Mouse (Mus musculus): ENCODE measurements at regions not wholly inside any gene's neighbourhood (a gene's known extent, or its start where the extent isn't known, plus 50 kb on each side); places are given as distances from the start of the nearest gene placed in this dataset.

DNA sequence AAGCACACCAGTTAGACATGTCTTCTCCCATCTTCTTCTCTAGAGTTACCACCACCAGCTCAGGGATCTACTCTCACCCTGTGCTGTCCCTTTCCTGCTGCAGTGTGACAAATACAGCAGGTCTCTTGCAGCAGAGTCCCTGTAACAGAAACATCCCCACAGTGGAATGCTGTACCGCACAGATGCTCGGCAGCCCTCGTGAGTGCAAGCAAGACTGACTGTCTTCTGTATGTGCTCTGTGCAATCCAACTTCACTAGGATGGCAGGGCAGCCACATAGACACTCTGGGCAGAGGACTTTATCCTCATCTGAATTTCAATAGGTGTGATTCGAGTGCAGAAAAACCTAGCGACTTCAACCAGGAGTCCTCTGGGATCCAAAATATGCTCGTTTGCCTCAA, 84.1 kb upstream of the Cxcl12 start:
- ATAC-seq (replicated peaks; ENCODE audit: insufficient number of reproducible peaks, low FRiP score, low TSS enrichment, poor library complexity, severe bottlenecking): no peak

DNA sequence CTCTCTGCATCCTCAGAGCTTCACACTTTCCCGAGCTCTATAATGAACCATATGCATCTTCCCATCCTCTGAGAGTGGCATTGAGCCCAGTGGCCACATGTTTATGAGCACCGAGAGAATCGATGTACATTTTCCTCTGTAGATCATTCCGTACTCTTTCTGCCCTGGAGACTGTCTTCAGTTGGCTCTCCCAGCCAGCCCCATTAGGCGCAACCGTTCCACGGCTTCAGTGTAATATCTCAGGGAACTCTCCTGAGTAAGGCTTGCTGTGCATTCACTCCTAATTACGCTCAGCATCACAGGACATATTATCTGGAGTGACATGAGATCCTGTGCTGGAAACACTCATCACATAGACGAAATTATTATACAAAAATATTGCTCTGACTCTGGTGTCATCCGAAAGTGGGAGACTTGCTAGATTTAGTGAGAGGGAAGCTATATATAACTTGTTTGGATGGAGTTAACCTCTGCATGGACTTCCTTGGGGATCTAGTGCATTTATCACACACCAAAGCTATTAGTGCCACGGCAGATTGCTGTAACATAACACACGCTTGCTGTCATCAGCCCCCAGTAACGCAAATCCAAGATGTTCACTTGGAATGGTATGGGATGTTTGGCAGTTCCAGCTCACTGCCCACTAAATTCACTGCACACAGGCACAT, 83.4 kb upstream of the Cxcl12 start:
- ATAC-seq (replicated peaks; ENCODE audit: insufficient number of reproducible peaks, low FRiP score, low TSS enrichment, poor library complexity, severe bottlenecking): no peak

GRCm38 (mm10) chr6:117094742-117095141, 73.6 kb upstream of the Cxcl12 start:
- ATAC-seq (replicated peaks; ENCODE audit: insufficient number of reproducible peaks, low FRiP score, low TSS enrichment, poor library complexity, severe bottlenecking): no peak

- ATAC-seq (replicated peaks; ENCODE audit: insufficient number of reproducible peaks, low FRiP score, low TSS enrichment, poor library complexity, severe bottlenecking): no peak
Measured at GRCm38 (mm10) chr6:117099871-117100270, 68.5 kb upstream of the Cxcl12 start.

- ATAC-seq (replicated peaks; ENCODE audit: insufficient number of reproducible peaks, low FRiP score, low TSS enrichment, poor library complexity, severe bottlenecking): no peak
Measured at GRCm38 (mm10) chr6:117102693-117103092, 65.6 kb upstream of the Cxcl12 start.

DNA sequence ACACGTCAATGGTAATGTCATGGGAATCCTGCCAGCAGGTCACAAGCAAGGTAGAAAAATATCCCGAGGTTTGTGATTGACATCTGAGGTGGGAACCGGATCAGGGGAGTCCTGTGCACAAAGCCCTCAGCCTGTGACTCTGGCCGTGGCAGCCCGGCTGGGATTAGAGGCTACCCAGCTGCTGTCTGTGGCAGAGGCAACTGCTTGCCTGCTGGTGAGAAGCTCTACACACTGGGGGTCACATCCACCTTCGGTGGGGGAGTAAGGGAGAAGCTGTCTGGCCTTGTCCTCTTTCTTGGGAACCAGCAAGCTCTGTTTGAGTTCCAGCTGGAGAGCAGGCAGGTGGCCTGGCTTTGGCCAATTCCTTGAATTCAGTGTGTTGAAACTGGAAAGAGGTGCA, 64.3 kb upstream of the Cxcl12 start:
- ATAC-seq (replicated peaks; ENCODE audit: insufficient number of reproducible peaks, low FRiP score, low TSS enrichment, poor library complexity, severe bottlenecking): no peak

DNA sequence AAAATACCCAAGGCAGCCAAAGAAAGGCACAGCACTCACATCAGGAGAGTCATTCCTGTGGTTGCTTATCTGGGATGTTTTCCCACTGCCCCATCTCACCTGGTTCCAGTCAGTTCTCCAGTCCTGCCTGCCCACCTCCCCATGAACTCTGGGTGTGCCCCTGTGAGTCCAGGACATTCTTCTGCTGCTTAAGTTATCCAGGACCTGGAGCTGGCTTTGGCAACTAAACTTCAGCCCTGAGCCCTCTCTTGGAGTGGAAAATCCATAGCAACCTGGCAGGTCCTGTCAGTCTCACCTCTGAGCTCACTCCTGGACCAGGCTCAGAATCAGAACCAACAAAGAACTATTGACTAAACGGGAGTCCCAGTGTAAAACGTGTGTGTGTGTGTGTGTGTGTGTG, 63.9 kb upstream of the Cxcl12 start:
- ATAC-seq (replicated peaks; ENCODE audit: insufficient number of reproducible peaks, low FRiP score, low TSS enrichment, poor library complexity, severe bottlenecking): no peak

DNA sequence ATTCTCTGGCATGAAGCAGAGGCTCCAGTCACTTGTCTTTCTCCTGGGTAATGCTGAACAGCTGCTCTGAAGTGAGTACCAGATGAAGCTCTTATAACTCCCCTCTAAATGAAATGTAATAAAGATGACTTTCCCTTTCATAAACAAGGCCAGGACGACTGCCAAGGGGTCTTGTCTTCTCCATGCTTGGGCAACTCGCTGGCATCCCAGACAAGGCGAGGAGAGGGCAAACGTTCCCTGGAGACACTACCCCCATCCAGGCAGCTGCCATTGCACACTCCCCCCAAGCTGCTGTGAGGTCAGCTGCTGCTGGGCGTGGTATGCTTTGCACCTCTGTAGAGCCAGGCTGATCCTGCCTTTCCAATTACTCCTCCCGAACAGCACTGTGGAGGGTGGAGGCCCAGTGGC, 63.1 kb upstream of the Cxcl12 start:
- ATAC-seq (replicated peaks; ENCODE audit: insufficient number of reproducible peaks, low FRiP score, low TSS enrichment, poor library complexity, severe bottlenecking): no peak

GRCm38 (mm10) chr6:117110291-117110690, 58.0 kb upstream of the Cxcl12 start:
- no peak for ATAC-seq (replicated peaks; ENCODE audit: insufficient number of reproducible peaks, low FRiP score, low TSS enrichment, poor library complexity, severe bottlenecking)

- no peak for ATAC-seq (replicated peaks; ENCODE audit: insufficient number of reproducible peaks, low FRiP score, low TSS enrichment, poor library complexity, severe bottlenecking)
Measured at GRCm38 (mm10) chr6:117114859-117115258, 53.5 kb upstream of the Cxcl12 start.

- ATAC-seq (replicated peaks; ENCODE audit: insufficient number of reproducible peaks, low FRiP score, low TSS enrichment, poor library complexity, severe bottlenecking): no peak
Measured at GRCm38 (mm10) chr6:117118081-117118480, 50.3 kb upstream of the Cxcl12 start.
